Mouse (Mus musculus): Measurements from ENCODE around the gene Apoa5. TPM values are rescaled to one million over a fixed set of nuclear protein-coding genes. Genes with fewer than 3 reads are reported as not detected.
"Not testable (repeated sequence)": the region's sequence is repeated elsewhere in the genome, so short reads cannot be mapped to it uniquely, and the experiment has no call there.

Apoa5 gene
- total RNA-seq, 2 experiments from 2014 or later: not detected

DNA sequence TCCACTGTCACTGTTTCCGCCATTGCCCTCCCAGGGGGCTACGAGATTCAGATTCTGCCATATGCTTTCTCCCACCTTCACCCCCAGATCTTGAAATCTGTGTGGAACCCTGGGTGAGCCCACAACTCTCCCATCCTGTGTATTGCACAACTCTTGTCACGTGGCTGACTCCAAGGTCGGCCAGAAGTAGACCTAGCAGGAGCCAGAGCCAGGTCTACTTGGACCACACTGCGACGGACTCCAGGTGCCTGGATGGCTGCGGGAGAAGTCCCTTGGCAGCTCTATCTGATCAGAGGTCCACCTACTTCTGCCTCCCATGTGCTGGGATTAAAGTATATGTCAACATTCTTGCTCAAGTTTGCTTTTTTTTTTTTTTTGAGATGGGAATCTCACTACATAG lies 7.3 kb upstream of the Apoa5 start:
- no peak for DNase-seq (ENCODE audit: low spot score in 2 of 2)

DNA sequence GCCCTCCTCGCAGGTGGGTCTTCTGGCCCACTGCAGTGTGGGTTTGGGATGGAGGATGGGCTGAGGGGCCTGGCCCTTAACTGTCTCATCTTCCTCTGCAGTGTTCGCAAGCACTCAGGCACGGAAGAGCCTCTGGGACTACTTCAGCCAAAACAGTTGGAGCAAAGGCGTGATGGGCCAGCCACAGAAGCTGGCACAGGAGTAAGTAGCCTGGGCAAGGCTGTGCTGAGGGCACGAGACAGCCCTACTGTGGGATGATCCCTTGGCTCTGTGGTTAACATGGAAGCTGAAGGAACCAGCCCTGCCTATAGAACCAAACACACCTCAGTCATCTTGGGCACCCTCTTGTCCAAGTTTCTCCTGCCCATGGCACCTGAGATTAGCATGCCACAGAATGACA lies 692 bp downstream of the Apoa5 start:
- DNase-seq (ENCODE audit: low spot score in 2 of 2): no peak

DNA sequence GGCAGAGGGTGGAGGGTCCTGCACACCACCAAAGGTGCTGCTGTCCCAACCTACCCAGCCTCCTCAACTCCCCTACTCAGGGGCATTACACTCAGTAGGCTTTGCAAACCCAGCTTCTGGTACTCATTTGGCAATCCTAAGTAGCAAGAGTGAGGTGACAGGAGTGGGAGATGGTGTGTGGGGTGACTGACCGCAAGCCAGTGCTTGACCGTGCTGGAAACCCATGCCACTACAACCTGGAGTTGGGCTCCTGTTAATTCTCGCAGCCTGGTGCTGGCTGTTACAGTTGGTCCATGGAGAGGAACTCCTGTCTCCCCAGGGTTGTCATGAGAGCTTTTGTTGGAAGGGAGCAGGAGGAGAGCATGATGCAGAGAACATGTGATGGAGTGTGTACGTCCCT lies 2.3 kb downstream of the Apoa5 start:
- DNase-seq (ENCODE audit: low spot score in 2 of 2): no peak

DNA sequence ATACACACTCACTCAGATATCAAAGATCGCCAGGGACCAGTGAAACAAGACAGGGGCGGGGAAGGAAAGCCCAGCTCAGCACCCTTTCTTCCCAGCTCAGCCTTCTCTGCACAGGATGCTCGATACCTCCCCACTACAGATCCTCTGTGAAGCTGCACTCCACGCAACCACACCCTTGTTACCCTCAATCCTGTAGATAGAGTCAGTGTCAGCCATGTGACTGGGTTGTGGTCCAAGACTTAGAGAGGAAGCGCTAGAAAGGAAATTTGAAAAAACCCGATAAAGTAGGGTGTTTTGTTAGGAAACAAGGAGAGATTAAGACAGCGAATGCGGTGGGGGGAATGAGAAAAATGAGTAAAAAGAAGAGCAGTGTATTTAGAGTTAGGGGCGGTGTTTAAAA lies 3.6 kb downstream of the Apoa5 start:
- DNase-seq (ENCODE audit: low spot score in 2 of 2): no peak

DNA sequence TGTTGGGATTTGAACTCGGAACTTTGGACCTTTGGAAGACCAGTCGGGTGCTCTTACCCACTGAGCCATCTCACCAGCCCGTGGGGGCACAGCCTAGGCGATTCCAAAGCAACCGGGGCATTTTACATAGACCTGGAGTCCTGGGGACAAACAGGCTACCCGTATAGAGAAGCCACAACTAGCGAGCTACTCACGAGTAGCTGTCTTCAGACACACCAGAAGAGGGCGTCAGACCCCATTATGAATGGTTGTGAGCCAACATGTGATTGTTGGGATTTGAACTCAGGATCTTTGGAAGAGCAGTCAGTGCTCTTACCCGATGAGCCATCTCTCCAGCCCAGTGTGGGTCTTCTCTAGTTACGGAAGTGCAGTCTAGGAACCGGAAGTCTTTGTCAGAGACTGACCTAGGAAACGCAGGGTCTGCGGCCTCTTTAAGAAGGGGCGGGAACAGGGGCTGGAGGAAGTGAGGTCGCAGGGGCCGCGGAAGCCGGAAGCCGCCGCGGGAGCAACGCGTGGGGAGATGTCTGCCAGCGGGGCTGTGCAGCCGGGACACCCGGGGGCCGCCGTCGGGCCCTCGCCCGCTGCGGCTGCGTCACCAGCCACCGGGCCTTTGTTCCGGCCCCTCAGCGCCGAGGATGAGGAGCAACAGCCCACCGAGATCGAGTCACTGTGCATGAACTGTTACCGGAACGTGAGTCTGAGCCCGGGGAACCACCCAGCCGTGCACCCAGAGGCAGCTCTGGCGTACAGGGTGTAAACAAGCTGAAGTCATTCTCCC lies 4.4 kb downstream of the Apoa5 start, which contains the start of gene Zpr1:
Zpr1 (plus strand) TSS at position 388 of the 778 bp plus-strand sequence.
- DNase-seq (ENCODE audit: low spot score in 2 of 2): peak; percentile 78 to 92

DNA sequence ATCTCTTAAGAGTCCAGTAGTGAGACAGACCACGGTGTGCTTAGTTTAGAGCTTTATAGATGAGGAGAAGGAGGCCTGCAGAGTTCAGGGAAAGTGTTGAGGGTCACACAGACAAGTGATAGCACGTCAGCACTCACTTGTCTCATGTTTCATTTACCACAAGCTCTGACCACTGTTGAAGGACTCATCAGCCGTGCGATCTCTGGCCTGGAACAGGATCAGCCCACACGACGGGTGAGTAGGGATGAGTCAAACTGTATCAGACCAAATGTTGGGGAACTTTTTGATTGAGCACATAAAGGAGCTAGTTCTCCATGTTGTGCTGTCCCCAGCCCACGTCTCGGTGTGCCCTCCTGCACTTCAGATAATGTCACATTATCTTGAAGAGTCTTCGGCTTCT lies 6.1 kb downstream of the Apoa5 start:
- no peak for DNase-seq (ENCODE audit: low spot score in 2 of 2)

DNA sequence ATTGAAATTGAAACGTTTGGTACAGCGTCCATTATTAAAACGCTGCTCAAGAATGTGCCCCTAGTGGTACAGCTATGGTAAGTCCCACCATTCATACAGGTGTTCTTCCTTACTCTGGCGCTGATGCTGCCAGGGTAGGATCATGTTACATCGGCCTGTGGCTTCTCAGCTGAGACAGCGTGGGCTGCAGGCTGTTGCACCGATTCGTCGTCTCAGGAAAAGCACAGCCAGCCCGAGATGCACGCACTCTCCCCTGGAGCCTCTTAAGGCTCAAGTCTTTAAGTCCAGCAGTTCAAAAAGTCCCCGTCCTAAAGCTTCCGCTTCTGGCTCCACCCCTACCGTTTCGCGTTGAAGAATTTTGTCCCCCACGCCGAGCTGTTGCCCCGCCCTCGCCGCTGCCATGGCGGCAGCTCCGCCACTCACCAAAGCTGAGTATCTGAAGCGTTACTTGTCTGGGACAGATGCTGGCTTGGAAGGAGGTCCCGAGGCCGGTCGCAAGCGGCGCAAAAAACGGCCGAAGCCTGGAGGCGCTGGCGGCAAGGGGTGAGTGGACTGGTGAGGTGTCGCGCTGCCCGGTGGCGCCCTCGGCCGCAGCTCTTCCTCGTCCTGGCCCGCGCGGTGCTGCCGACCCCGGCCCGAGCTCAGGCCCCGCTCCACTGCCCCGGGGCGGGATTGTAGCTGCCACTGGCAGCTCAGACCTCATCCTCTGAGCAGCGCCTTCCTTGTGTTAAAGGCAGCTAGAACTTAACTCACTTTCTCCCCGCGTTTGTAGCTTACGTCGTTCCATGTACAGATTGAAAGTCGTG lies 14.4 kb downstream of the Apoa5 start, which contains the start of gene Bud13:
Bud13 (plus strand) TSS at position 378 of the 806 bp plus-strand sequence.
- peak; percentile 90 to 94 for DNase-seq (ENCODE audit: low spot score in 2 of 2)

DNA sequence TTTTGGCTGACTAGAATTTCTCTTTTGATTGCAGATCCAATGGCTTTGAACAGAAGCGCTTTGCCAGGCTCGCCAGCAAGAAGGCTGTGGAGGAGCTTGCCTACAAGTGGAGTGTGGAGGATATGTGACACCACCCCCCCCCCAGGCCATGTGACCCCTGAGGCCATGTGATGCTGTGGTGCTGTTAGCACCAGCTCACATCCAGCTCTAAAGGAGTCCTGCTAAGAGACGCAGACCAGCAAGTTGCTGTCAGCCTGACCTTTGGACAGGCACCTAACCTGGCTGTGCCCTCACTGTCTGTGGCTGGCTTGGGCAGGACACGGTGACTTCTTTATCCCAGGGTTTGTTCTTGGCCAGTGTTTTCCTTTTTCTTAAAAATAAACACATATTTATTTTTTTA lies 29.9 kb downstream of the Apoa5 start:
- no peak for DNase-seq (ENCODE audit: low spot score in 2 of 2)

DNA sequence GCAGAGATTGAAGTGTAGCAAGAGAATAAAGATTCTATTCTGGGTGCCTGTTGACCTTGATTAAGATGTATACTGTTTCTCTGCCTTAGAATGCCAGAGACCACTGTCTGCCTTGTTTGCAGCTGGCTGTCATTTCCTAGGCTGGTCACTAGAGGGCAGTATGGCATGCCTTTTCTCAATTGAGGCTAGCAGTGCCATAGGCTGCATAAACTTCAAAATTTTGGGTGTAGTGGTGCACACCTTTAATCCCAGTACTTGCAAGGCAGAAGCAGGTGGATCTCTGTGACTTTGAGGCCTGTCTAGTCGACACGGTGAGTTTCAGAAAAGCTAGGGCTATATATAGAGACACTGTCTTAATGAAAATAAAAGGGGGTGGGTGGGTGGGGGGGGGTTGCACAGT lies 33.7 kb downstream of the Apoa5 start:
- DNase-seq (ENCODE audit: low spot score in 2 of 2): peak; percentile 51 to 67

DNA sequence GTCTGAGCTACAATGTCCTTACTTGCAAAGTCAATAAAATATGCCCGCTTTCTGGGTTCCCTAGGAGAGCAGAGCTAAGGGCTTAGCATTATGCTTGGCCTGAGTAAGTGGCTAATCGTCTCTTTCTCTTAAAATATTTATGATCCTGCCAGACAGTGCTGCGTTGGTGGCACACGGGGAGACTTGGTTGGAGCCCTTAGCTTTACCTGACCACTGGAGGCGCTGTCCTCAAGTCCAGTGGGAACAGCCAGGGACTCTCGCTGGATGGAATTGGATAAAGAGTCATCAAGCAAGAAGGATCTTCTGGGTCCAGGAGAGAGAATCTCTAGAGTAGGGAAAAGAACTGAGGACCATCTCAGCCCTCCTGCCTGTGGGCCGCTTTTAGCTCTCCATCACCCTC lies 40.7 kb downstream of the Apoa5 start:
- no peak for DNase-seq (ENCODE audit: low spot score in 2 of 2)

DNA sequence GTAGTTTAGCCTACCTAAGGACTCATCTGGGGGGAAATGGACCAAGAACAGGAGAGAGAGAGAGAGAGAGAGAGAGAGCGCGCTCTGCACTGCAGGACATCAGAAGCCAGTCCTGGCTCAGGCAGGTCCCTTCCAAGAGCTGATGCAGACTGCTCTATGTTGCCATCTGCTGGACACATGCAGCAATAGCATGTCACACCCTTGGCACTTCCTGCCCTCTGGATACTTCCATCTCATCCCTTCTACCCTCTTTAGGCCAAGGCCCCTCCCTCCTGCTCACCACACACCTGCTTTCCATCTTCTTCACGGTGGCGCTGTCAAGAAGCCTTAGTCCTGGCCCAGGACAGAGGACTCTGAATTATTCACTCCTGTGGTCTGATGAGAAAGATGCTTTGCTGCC lies 46.1 kb downstream of the Apoa5 start:
- DNase-seq (ENCODE audit: low spot score in 2 of 2): peak; percentile 68 to 69

DNA sequence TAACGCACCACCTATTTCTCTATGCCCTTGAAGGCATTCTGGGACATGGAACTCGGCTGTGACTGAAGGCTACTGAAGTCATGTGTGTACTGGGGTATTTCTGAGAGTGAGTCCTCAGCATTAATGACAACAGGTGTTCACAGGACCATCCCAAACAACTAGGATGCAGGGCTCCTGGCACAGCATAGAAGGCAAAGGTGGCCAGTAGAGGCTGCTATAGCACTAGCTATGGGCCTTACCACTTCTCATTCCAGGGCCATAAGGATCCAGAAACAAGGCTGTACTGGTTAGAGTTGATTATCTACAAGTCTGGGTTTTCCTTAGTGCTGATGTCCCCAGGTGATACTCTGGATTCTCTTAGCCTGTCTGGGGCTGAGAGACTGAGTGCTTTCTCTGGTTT lies 46.5 kb downstream of the Apoa5 start:
- no peak for DNase-seq (ENCODE audit: low spot score in 2 of 2)

DNA sequence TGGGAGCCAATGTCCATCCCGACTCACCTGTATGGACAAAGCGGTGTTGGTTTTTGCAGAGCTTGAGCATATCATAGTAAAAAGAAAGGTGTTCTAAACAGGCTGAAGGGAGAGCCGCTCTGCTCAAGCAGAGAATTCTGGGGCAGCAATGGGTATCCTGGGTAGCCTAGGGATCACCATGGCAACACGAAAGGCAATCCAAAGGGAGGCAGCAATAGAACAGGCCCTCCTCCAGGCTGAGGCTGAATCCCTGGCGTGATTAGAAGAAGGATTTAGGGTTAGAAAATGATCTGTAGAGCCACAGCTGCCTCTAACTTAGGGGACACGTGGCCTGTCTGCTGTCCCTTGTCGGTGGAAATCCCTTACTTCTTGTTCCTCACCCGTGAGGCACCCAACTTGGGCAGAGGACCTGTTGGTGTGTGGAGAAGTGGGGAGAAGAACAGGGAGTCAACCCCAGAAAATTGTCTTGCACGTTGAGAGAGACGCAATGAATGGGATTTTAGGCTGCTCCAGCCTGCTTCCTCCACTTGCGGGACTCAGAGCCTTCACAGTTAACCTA lies 47.5 kb downstream of the Apoa5 start:
- peak; percentile 40 to 76 for DNase-seq (ENCODE audit: low spot score in 2 of 2)

DNA sequence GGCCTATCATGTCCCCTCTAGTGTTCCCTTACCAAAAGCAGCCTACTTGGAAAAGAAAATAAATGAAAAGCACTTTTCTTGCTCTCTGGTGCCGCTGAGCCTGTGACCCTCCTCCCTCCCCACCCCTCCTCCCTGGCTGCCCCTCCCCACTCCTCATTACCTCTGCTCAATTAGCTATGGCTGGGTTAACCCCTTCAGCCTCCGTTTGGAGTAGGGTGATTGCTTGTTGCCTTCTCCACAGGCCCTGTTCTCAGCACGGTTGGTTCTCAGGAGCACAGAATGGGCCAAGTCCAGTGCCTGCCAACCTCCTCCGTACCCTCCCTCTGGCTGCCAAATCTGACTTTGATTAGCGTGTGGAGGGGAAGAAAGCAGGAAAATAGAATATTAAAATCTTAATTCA lies 48.0 kb downstream of the Apoa5 start:
- peak; percentile 38 to 68 for DNase-seq (ENCODE audit: low spot score in 2 of 2)

DNA sequence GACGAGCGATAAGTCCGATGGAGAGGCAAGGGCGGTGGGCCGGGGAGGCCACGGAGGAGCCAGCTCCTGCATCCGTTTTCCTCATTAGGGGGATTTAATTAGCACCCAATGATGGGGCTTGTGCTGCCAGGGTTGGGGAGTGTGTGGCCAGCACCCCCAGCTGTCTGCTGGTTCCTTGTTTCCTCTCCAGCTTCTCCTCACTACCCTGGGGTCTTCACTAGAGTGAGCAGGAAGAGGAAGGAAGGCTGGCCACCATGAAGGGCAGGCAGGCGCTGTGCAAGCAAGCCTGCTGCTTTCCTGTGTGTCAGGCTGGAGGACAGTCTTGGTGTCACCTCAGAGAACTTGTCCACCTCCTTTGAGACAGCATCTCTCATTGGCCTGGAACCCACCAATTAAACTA lies 48.5 kb downstream of the Apoa5 start:
- peak in 1 of 2 experiments; percentile 54 for DNase-seq (ENCODE audit: low spot score in 2 of 2)

DNA sequence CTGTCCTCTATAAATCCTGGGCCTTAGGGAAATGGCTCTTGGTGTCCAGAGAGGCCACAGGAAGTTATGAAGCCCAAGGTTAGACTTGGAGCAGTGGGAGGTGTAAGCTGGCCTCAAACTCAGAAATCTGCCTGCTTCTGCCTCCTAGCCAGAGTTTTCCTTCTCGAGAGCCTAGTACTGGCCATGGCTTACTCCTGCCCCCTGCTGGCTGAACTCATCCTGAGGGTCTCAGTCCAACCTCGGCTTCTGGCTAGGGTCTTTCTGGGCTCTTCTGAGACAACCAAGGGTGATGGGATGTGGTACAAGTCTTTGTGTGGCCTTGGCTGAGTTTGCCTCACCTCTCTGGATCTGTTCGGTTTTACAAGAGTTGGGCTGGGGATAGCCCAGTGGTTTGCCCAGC lies 49.5 kb downstream of the Apoa5 start:
- DNase-seq (ENCODE audit: low spot score in 2 of 2): no peak

DNA sequence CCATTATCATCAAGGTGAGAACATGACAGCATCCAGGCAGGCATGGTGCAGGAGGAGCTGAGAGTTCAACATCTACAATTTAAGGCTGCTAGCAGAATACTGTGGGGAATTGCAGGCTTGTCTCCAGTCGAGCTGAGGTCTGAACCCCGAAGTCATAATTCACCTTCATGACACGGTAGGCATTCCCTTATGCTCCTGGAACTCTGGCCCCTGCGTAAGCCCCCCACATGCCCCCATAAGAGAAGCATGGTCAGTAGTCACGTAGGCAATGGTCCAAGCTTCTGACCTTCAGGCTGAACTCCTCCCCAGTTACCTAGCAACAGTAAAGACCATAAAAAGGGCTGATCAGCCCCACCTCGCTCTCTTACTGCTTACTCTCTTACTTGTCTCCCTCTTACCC lies 51.5 kb downstream of the Apoa5 start, which contains the start of gene 4931429L15Rik:
4931429L15Rik (minus strand) TSS at position 101 of the 400 bp plus-strand sequence.
- DNase-seq (ENCODE audit: low spot score in 2 of 2): not testable (repeated sequence)

DNA sequence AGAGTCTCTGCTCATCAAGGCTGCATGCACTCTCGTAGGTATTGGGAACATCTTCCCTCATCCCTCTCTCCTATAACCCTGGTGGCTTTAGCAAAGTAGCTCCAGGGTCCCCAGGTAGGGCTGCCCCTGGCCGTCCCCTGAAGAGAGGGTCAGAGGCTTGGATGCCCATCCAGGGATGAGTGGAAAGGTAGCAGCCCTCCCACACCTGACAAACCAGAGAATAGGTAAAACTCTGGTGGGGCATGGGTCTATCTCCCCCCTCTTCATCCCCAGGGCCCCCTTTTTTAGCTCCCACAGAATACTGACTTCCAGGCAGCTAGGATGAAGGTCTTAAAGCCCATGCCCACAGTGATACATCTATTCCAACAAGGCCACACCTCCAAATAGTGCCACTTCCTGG lies 52.0 kb downstream of the Apoa5 start:
- DNase-seq (ENCODE audit: low spot score in 2 of 2): no peak
